ENCODE assay signal across 9 mouse cellular contexts in the genomic region with DNA sequence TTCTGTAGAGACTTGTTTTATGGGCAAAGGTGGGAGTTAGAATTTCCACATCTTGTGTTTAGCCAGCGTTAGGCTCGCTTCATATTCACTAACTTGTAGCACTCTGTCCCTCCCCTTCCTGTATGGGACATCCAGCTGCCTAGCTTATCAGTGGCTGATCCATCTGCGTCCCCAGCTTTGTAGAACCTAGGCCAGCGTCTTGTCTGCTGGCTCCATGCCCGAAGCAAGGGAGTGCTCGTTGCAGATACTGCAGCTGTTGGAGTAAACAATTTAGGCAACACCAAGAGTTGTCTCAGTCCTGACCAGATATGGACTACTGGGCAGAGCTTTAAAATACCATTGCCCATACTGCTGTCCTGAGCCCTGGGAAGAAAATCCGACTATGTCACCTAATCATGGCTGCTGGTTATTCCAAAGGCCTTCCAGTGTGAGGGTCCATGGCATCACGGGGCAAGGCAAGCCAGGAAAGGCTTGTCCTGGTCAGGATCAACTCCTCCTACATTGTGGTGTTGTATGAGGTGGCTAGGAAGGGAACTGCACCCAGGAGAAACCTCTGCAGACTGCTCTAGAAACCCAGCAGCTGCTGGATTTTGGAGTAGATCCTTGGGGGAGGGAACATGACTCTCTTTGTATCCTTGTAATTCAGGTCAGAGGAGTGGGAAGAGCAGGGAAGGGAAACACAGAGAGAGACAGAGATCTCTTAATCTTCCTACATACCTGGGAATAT.
A peak's percentile ranks its signal among the peaks of the same experiment; 100 is the strongest.
DNase-seq lines count a peak whose midpoint lies in the region; ATAC-seq and TF ChIP-seq lines count a peak whose summit lies in the region.
"Had no signal": no experiment of that assay in that cellular context is flagged by ENCODE, and none has a peak within 500 bp of the region (broad histone marks: within the 10 kb centered on the region; RNA-seq: fewer than 3 reads in every experiment).

No protein-coding gene starts in this region.

- no peaks in the 10 kb centered on the region for H3K36me3 ChIP-seq in kidney, embryonic 16.5 days (ENCODE audit: insufficient read depth, low read length)
- peaks cover 2% of the 10 kb centered on the region; the same call in 1 of the 2 replicates for H3K36me3 ChIP-seq in heart, adult 2 months (ENCODE audit: control insufficient read depth, insufficient read depth, low read length)
- H3K36me3 ChIP-seq: midbrain, embryonic 12.5 days had no signal

- no peak overlapping the region for H3K4me3 ChIP-seq in kidney, embryonic 16.5 days (ENCODE audit: low read length)
- no peak overlapping the region for H3K4me3 ChIP-seq in heart, adult 2 months
- H3K4me3 ChIP-seq: midbrain, embryonic 12.5 days had no signal

- no peak overlapping the region for H3K4me2 ChIP-seq in kidney, embryonic 16.5 days (replicated peaks; ENCODE audit: low read depth, low read length)
- H3K4me2 ChIP-seq: midbrain, embryonic 12.5 days had no signal

- no peak for DNase-seq in kidney, adult 9 months
- peak; percentile 70 to 79 for DNase-seq in heart, adult 2 months
- peak; percentile 63 to 73 for DNase-seq in kidney, postnatal 4 days
- peak; percentile 54 for DNase-seq in skeletal muscle tissue, adult 2 months (ENCODE audit: low read depth, low spot score)
- no peak for DNase-seq in thymus, postnatal 14 days
- no peak for DNase-seq in retina, embryonic 14.5 days (ENCODE audit: low spot score)
- DNase-seq in layer of hippocampus, adult 8-10 months (ENCODE audit: low spot score in 2 of 2) = no peak

- H3K4me1 ChIP-seq in kidney, embryonic 16.5 days (ENCODE audit: insufficient read depth, low read length) = peaks cover 21% of the 10 kb centered on the region
- peaks cover 9% of the 10 kb centered on the region for H3K4me1 ChIP-seq in heart, adult 2 months (ENCODE audit: control insufficient read depth, insufficient read depth, low read length)
- H3K4me1 ChIP-seq: midbrain, embryonic 12.5 days had no signal

- peak; percentile 58; the same call in 1 of the 2 replicates for TF ChIP-seq EP300 in heart, adult 2 months (IDR thresholded peaks at IDR 0.05; ENCODE audit: insufficient read depth, low read depth, low read length)

- no peak overlapping the region for H3K27ac ChIP-seq in kidney, embryonic 16.5 days (ENCODE audit: low read length)
- H3K27ac ChIP-seq in heart, adult 2 months = peak overlapping the region; percentile 15
- H3K27ac ChIP-seq: midbrain, embryonic 12.5 days had no signal

- no peak for TF ChIP-seq POLR2A in heart, adult 2 months (IDR thresholded peaks at IDR 0.05; ENCODE audit: insufficient read depth, low read depth, low read length)

- no peaks in the 10 kb centered on the region for H3K9me3 ChIP-seq in kidney, embryonic 16.5 days (ENCODE audit: low read length)
- H3K9me3 ChIP-seq: midbrain, embryonic 12.5 days had no signal

- H3K9ac ChIP-seq in kidney, embryonic 16.5 days (replicated peaks; ENCODE audit: low read length) = no peak overlapping the region
- H3K9ac ChIP-seq in heart, adult 2 months (ENCODE audit: low read depth, low read length) = no peak overlapping the region
- H3K9ac ChIP-seq: midbrain, embryonic 12.5 days had no signal

- peaks cover 3% of the 10 kb centered on the region; the same call in 1 of the 2 replicates for H3K79me2 ChIP-seq in heart, adult 2 months (replicated peaks; ENCODE audit: control insufficient read depth, insufficient read depth, low read length)

- 58% methylated on average over 8 of the region's 8 CpGs for WGBS in kidney, embryonic 16.5 days
- WGBS in heart, adult 2 months = 14% methylated on average over 8 of the region's 8 CpGs

- TF ChIP-seq CTCF in heart, adult 2 months (IDR thresholded peaks at IDR 0.05) = peak; percentile 34

- no peaks in the 10 kb centered on the region for H3K27me3 ChIP-seq in kidney, embryonic 16.5 days (ENCODE audit: insufficient read depth, low read length)
- no peaks in the 10 kb centered on the region for H3K27me3 ChIP-seq in heart, adult 2 months (ENCODE audit: control insufficient read depth, insufficient read depth, low read length)
- H3K27me3 ChIP-seq: midbrain, embryonic 12.5 days had no signal

- intact Hi-C loops in heart, adult 2 months (cut with DNase I) = no loop called here

- ATAC-seq in kidney, embryonic 16.5 days (ENCODE audit: low FRiP score, low TSS enrichment) = peak; percentile 41; the same call in 1 of the 2 replicates

Comparison
In these comparisons a context has a peak if more than half of its experiments do, and no peak if none do; other contexts are left out.
1. DNase-seq: peak in heart, adult 2 months (2 of 2), kidney, postnatal 4 days (2 of 2) and skeletal muscle tissue, adult 2 months (single experiment); none in kidney, adult 9 months (single experiment), thymus, postnatal 14 days (single experiment), retina, embryonic 14.5 days (single experiment) and layer of hippocampus, adult 8-10 months (0 of 2).